Mouse (Mus musculus) gastrocnemius, postnatal 14 days (tissue): ENCODE results near the gene Fam234a. TPM values are rescaled to one million over a fixed set of nuclear protein-coding genes. Genes with fewer than 3 reads are reported as not detected.

Experiments used
- DNase-seq: peaks from one replicate; pipeline ENCODE4 v3.0.0; 2021; ENCODE audit warnings: mixed read lengths
- intact Hi-C: fragments of 180-260 bp; cut with DNase I; formaldehyde crosslinking; loops from one replicate; pipeline ENCODE4 v1.15.1; 2025; ENCODE audit warnings: low total_unique reads
- total RNA-seq, 2 experiments: library from RNA; stranded (reverse); gene quantifications; 2 replicates each; pipeline ENCODE4 v1.2.3; 2021

The Fam234a gene
- total RNA-seq, 2 experiments from 2014 or later = 47.8 to 62.8 TPM

GRCm38 (mm10) chr17:26239551-26239950 is 4.5 kb downstream of the Fam234a start:
- no peak for DNase-seq
- intact Hi-C loops = no loop called here

- intact Hi-C loops = no loop called here
- DNase-seq = no peak
Measured at GRCm38 (mm10) chr17:26237667-26238066, 6.4 kb downstream of the Fam234a start.

- DNase-seq = peak; percentile 52
- intact Hi-C loops = no loop called here
Measured at GRCm38 (mm10) chr17:26235077-26235815, 8.8 kb downstream of the Fam234a start.

GRCm38 (mm10) chr17:26234386-26234785 is 9.7 kb downstream of the Fam234a start:
- intact Hi-C loops = no loop called here
- no peak for DNase-seq

GRCm38 (mm10) chr17:26232863-26233262 is 11.2 kb downstream of the Fam234a start:
- no peak for DNase-seq
- intact Hi-C loops = no loop called here

GRCm38 (mm10) chr17:26231156-26231555 is 12.9 kb downstream of the Fam234a start:
- intact Hi-C loops = no loop called here
- DNase-seq = no peak

- DNase-seq = no peak
- intact Hi-C loops = no loop called here
Measured at GRCm38 (mm10) chr17:26229776-26230175, 14.3 kb downstream of the Fam234a start.

GRCm38 (mm10) chr17:26225150-26225549 is 18.9 kb downstream of the Fam234a start:
- intact Hi-C loops = no loop called here
- DNase-seq = no peak

GRCm38 (mm10) chr17:26221508-26221907 is 22.5 kb downstream of the Fam234a start:
- intact Hi-C loops = no loop called here
- DNase-seq = no peak

GRCm38 (mm10) chr17:26212681-26213080 is 31.4 kb downstream of the Fam234a start:
- intact Hi-C loops = no loop called here
- DNase-seq = no peak

- no peak for DNase-seq
- intact Hi-C loops = no loop called here
Measured at GRCm38 (mm10) chr17:26212241-26212640, 31.8 kb downstream of the Fam234a start.

GRCm38 (mm10) chr17:26207686-26208085 is 36.4 kb downstream of the Fam234a start, which contains the start of gene Arhgdig:
TSS of gene Arhgdig (minus strand) at chr17:26207786.
- DNase-seq = no peak
- intact Hi-C loops = no loop called here

GRCm38 (mm10) chr17:26206392-26206791 is 37.6 kb downstream of the Fam234a start:
- intact Hi-C loops = no loop called here
- DNase-seq = no peak

- intact Hi-C loops = no loop called here
- no peak for DNase-seq
Measured at GRCm38 (mm10) chr17:26204766-26205165, 39.3 kb downstream of the Fam234a start.

GRCm38 (mm10) chr17:26203321-26203811 is 40.7 kb downstream of the Fam234a start:
- peak; percentile 19 for DNase-seq
- intact Hi-C loops = no loop called here

- intact Hi-C loops = no loop called here
- peak; percentile 30 for DNase-seq
Measured at GRCm38 (mm10) chr17:26202737-26203136, 41.3 kb downstream of the Fam234a start, which contains the start of gene Rgs11. TSS of gene Rgs11 (plus strand) at chr17:26202951.

- intact Hi-C loops = no loop called here
- no peak for DNase-seq
Measured at GRCm38 (mm10) chr17:26201998-26202397, 42.0 kb downstream of the Fam234a start.

GRCm38 (mm10) chr17:26200831-26201705 is 43.0 kb downstream of the Fam234a start:
- intact Hi-C loops = no loop called here
- DNase-seq = no peak

- DNase-seq = no peak
- intact Hi-C loops = no loop called here
Measured at GRCm38 (mm10) chr17:26198892-26199291, 45.1 kb downstream of the Fam234a start, which contains the start of gene Pdia2. TSS of gene Pdia2 (minus strand) at chr17:26199087.

GRCm38 (mm10) chr17:26192481-26193190 is 51.4 kb downstream of the Fam234a start:
- no peak for DNase-seq
- intact Hi-C loops = no loop called here
